In genomic region chr2:13011973-13012372, GRCm38 (mm10) we compare ENCODE assay signal across 9 mouse cellular contexts. TPM values are rescaled to one million over a fixed set of nuclear protein-coding genes. Genes with fewer than 3 reads are reported as not detected.
DNase-seq lines count a peak whose midpoint lies in the region; ATAC-seq lines count a peak whose summit lies in the region.
"Had no signal": no experiment of that assay in that cellular context is flagged by ENCODE, and none has a peak within 500 bp of the region (broad histone marks: within the 10 kb centered on the region; RNA-seq: fewer than 3 reads in every experiment).

No protein-coding gene starts in this region.

- H3K27me3 ChIP-seq in megakaryocyte, embryonic 14.5 days (replicated peaks), result peaks cover 57% of the 10 kb centered on the region
- H3K27me3 ChIP-seq in forebrain, embryonic 15.5 days, result peaks cover 31% of the 10 kb centered on the region
- peaks cover 75% of the 10 kb centered on the region for H3K27me3 ChIP-seq in midbrain, embryonic 10.5 days (ENCODE audit: low read depth, poor library complexity, severe bottlenecking)

- peaks cover 29% of the 10 kb centered on the region for H3K4me1 ChIP-seq in megakaryocyte, embryonic 14.5 days
- peaks cover 27% of the 10 kb centered on the region for H3K4me1 ChIP-seq in forebrain, embryonic 15.5 days
- H3K4me1 ChIP-seq in midbrain, embryonic 10.5 days, result peaks cover 30% of the 10 kb centered on the region

- 39% methylated on average over 3 of the region's 3 CpGs for WGBS in forebrain, embryonic 15.5 days
- WGBS in midbrain, embryonic 10.5 days, result 28% methylated on average over 3 of the region's 3 CpGs

- peak overlapping the region; percentile 90 for H3K4me2 ChIP-seq in forebrain, embryonic 15.5 days (replicated peaks)

- H3K9ac ChIP-seq in forebrain, embryonic 15.5 days (replicated peaks), result no peak overlapping the region

- H3K4me3 ChIP-seq in megakaryocyte, embryonic 14.5 days (replicated peaks), result peak overlapping the region; percentile 90
- H3K4me3 ChIP-seq in forebrain, embryonic 15.5 days, result peak overlapping the region; percentile 44; the same call in 1 of the 2 replicates
- H3K4me3 ChIP-seq in midbrain, embryonic 10.5 days, result peak overlapping the region; percentile 74

- ATAC-seq in megakaryocyte, adult 5-6 weeks (ENCODE audit: poor library complexity, severe bottlenecking), result no peak
- ATAC-seq in forebrain, embryonic 15.5 days (replicated peaks), result no peak
- no peak for ATAC-seq in cerebellum, adult (ENCODE audit: insufficient number of reproducible peaks, low FRiP score, low TSS enrichment)

- 0 out of 2 replicates have a peak, but pooled peaks cover 3% of the 10 kb centered on the region for H3K9me3 ChIP-seq in megakaryocyte, embryonic 14.5 days
- no peaks in the 10 kb centered on the region for H3K9me3 ChIP-seq in forebrain, embryonic 15.5 days
- no peaks in the 10 kb centered on the region for H3K9me3 ChIP-seq in midbrain, embryonic 10.5 days (replicated peaks)

- DNase-seq in midbrain, embryonic 10.5 days (ENCODE audit: low spot score), result no peak
- DNase-seq in right cerebral cortex, postnatal 14 days, result no peak
- no peak for DNase-seq in kidney, adult 9 months

- H3K27ac ChIP-seq in forebrain, embryonic 15.5 days (replicated peaks), result no peak overlapping the region
- H3K27ac ChIP-seq in midbrain, embryonic 10.5 days (replicated peaks), result no peak overlapping the region

- no peaks in the 10 kb centered on the region for H3K36me3 ChIP-seq in megakaryocyte, embryonic 14.5 days (replicated peaks; ENCODE audit: low read length)
- no peaks in the 10 kb centered on the region for H3K36me3 ChIP-seq in forebrain, embryonic 15.5 days
- H3K36me3 ChIP-seq in midbrain, embryonic 10.5 days, result no peaks in the 10 kb centered on the region

RNA-seq across cellular contexts. Expression of gene C1ql3, which starts 0.4 kb away (rescaled TPM):
- not detected in 2 replicates for polyA plus RNA-seq in megakaryocyte, embryonic 14.5 days (2012; ENCODE audit: insufficient read depth, low replicate concordance)
- not detected in 2 replicates for total RNA-seq in megakaryocyte, adult 5-6 weeks (2015)
- not detected in 2 replicates for total RNA-seq in megakaryocyte, adult 5-6 weeks (2017)
- polyA plus RNA-seq in forebrain, embryonic 15.5 days (2015; fragmentation: Nextera tagmentation; extraction: Ambion mirVana), result 1.6 and 1.7 TPM in 2 replicates
- polyA plus RNA-seq in midbrain, embryonic 10.5 days (2016; fragmentation: Nextera tagmentation; extraction: Ambion mirVana), result 0.51 and 0.72 TPM in 2 replicates
- total RNA-seq: adrenal gland, adult 18-20 months; megakaryocyte progenitor cell, adult 5-6 weeks had no signal
